Mouse (Mus musculus): ENCODE results near the gene Srrt. TPM values are rescaled to one million over a fixed set of nuclear protein-coding genes. Genes with fewer than 3 reads are reported as not detected.

Gene Srrt
- polyA plus RNA-seq, 1 experiment from 2014 or later = 191 TPM

- Histone ChIP-seq H3K4me3 (no peak overlapping the region), H3K27ac (replicated peaks) (no peak overlapping the region), H3K27me3 (replicated peaks; ENCODE audit: low read depth, poor library complexity, severe bottlenecking) (no peaks in the 10 kb centered on the region), H3K9me3 (peaks cover 14% of the 10 kb centered on the region), H3K4me1 (no peaks in the 10 kb centered on the region), H3K36me3 (replicated peaks) (no peaks in the 10 kb centered on the region)
- DNase-seq (ENCODE audit: low spot score) = peak; percentile 39
- 68% methylated on average over 18 of the region's 18 CpGs for WGBS
Observed at GRCm38 (mm10) chr5:137277360-137278342, 29.8 kb downstream of the Srrt start.

- Histone ChIP-seq H3K4me3 (peak overlapping the region; percentile 30; the same call in 1 of the 2 replicates), H3K9me3 (peaks cover 6% of the 10 kb centered on the region; the same call in 1 of the 2 replicates), H3K27ac (replicated peaks) (peak overlapping the region; percentile 12; the same call in 1 of the 2 replicates), H3K36me3 (replicated peaks) (no peaks in the 10 kb centered on the region), H3K27me3 (replicated peaks; ENCODE audit: low read depth, poor library complexity, severe bottlenecking) (no peaks in the 10 kb centered on the region), H3K4me1 (peaks cover 9% of the 10 kb centered on the region)
- DNase-seq (ENCODE audit: low spot score) = no peak
- 46% methylated on average over 18 of the region's 18 CpGs for WGBS
Observed at GRCm38 (mm10) chr5:137268131-137268910, 39.2 kb downstream of the Srrt start.

- Histone ChIP-seq H3K27me3 (replicated peaks; ENCODE audit: low read depth, poor library complexity, severe bottlenecking) (no peaks in the 10 kb centered on the region), H3K4me3 (no peak overlapping the region), H3K9me3 (no peaks in the 10 kb centered on the region), H3K4me1 (peaks cover 9% of the 10 kb centered on the region), H3K36me3 (replicated peaks) (no peaks in the 10 kb centered on the region), H3K27ac (replicated peaks) (no peak overlapping the region)
- no peak for DNase-seq (ENCODE audit: low spot score)
- 90% methylated on average over 11 of the region's 11 CpGs for WGBS
Observed at GRCm38 (mm10) chr5:137264787-137265186, 42.7 kb downstream of the Srrt start.

GRCm38 (mm10) chr5:137263897-137264720 is 43.4 kb downstream of the Srrt start:
- H3K27ac ChIP-seq (replicated peaks) = no peak overlapping the region
- no peak for DNase-seq (ENCODE audit: low spot score)
- 88% methylated on average over 14 of the region's 14 CpGs for WGBS
- H3K4me3 ChIP-seq = no peak overlapping the region
- no peaks in the 10 kb centered on the region for H3K27me3 ChIP-seq (replicated peaks; ENCODE audit: low read depth, poor library complexity, severe bottlenecking)
- H3K9me3 ChIP-seq = no peaks in the 10 kb centered on the region
- peaks cover 9% of the 10 kb centered on the region for H3K4me1 ChIP-seq
- H3K36me3 ChIP-seq (replicated peaks) = no peaks in the 10 kb centered on the region

Small RNA genes within 50 kb of the gene (microRNA-seq; reads per million reads assigned to microRNA genes)
- not detected for gene Mir7036
- gene Mir8116 = not detected

Other genes starting within 250 kb of the Srrt start
- 0.12 TPM in 1 of 2 replicates, not detected in the other for gene Serpine1, start 235.4 kb downstream of the Srrt start, polyA plus RNA-seq (2016; fragmentation: Nextera tagmentation; extraction: Ambion mirVana)
- gene Trim56, start 191.5 kb downstream of the Srrt start, polyA plus RNA-seq (2016; fragmentation: Nextera tagmentation; extraction: Ambion mirVana) = 3.7 and 3.8 TPM in 2 replicates
- gene Muc3, start 158.4 kb downstream of the Srrt start, polyA plus RNA-seq (2016; fragmentation: Nextera tagmentation; extraction: Ambion mirVana) = not detected in 2 replicates
- gene Muc3a, start 95.3 kb downstream of the Srrt start, polyA plus RNA-seq (2016; fragmentation: Nextera tagmentation; extraction: Ambion mirVana) = not detected in 2 replicates
- gene Ache, start 20.2 kb downstream of the Srrt start, polyA plus RNA-seq (2016; fragmentation: Nextera tagmentation; extraction: Ambion mirVana) = 3.8 and 4.5 TPM in 2 replicates
- gene Ufsp1, start 13.0 kb downstream of the Srrt start, polyA plus RNA-seq (2016; fragmentation: Nextera tagmentation; extraction: Ambion mirVana) = 7.8 and 8.3 TPM in 2 replicates
- gene Trip6, start 6.7 kb upstream of the Srrt start, polyA plus RNA-seq (2016; fragmentation: Nextera tagmentation; extraction: Ambion mirVana) = 73.1 and 76.2 TPM in 2 replicates
- 12.6 and 13.4 TPM in 2 replicates for gene Slc12a9, start 25.9 kb upstream of the Srrt start, polyA plus RNA-seq (2016; fragmentation: Nextera tagmentation; extraction: Ambion mirVana)
- 53.6 and 56.8 TPM in 2 replicates for gene Ephb4, start 42.4 kb upstream of the Srrt start, polyA plus RNA-seq (2016; fragmentation: Nextera tagmentation; extraction: Ambion mirVana)
- 0.11 and 0.16 TPM in 2 replicates for gene Zan, start 169.4 kb upstream of the Srrt start, polyA plus RNA-seq (2016; fragmentation: Nextera tagmentation; extraction: Ambion mirVana)
- 55.3 and 59.9 TPM in 2 replicates for gene Pop7, start 194.8 kb upstream of the Srrt start, polyA plus RNA-seq (2016; fragmentation: Nextera tagmentation; extraction: Ambion mirVana)
- gene Gigyf1, start 210.9 kb upstream of the Srrt start, polyA plus RNA-seq (2016; fragmentation: Nextera tagmentation; extraction: Ambion mirVana) = 15.2 and 15.3 TPM in 2 replicates
- gene Epo, start 225.6 kb upstream of the Srrt start, polyA plus RNA-seq (2016; fragmentation: Nextera tagmentation; extraction: Ambion mirVana) = 2.1 and 2.3 TPM in 2 replicates
- gene Gnb2, start 225.8 kb upstream of the Srrt start, polyA plus RNA-seq (2016; fragmentation: Nextera tagmentation; extraction: Ambion mirVana) = 276 and 281 TPM in 2 replicates
- 4.5 and 5.4 TPM in 2 replicates for gene Actl6b, start 245.8 kb upstream of the Srrt start, polyA plus RNA-seq (2016; fragmentation: Nextera tagmentation; extraction: Ambion mirVana)